In genomic region chr2:70044466-70044865, GRCm38 (mm10) we compare ENCODE assay signal across 18 mouse cellular contexts. TPM values are rescaled to one million over a fixed set of nuclear protein-coding genes. Genes with fewer than 3 reads are reported as not detected.
DNase-seq lines count a peak whose midpoint lies in the region; ATAC-seq and TF ChIP-seq lines count a peak whose summit lies in the region.
"Had no signal": no experiment of that assay in that cellular context is flagged by ENCODE, and none has a peak within 500 bp of the region (broad histone marks: within the 10 kb centered on the region; RNA-seq: fewer than 3 reads in every experiment).

No protein-coding gene starts in this region.

- H3K4me2 ChIP-seq in forebrain, embryonic 12.5 days: no peak overlapping the region
- no peak overlapping the region for H3K4me2 ChIP-seq in forebrain, embryonic 15.5 days (replicated peaks)
- H3K4me2 ChIP-seq in neural tube, embryonic 13.5 days: no peak overlapping the region
- no peak overlapping the region for H3K4me2 ChIP-seq in neural tube, embryonic 15.5 days
- no peak overlapping the region for H3K4me2 ChIP-seq in midbrain, embryonic 11.5 days
- H3K4me2 ChIP-seq: embryonic facial prominence, embryonic 13.5 days had no signal

- peaks cover 11% of the 10 kb centered on the region for H3K4me1 ChIP-seq in forebrain, embryonic 12.5 days
- no peaks in the 10 kb centered on the region for H3K4me1 ChIP-seq in forebrain, embryonic 15.5 days
- H3K4me1 ChIP-seq in neural tube, embryonic 13.5 days (replicated peaks): 0 out of 2 replicates have a peak, but pooled peaks cover 3% of the 10 kb centered on the region
- H3K4me1 ChIP-seq in neural tube, embryonic 15.5 days: 0 out of 2 replicates have a peak, but pooled peaks cover 5% of the 10 kb centered on the region
- H3K4me1 ChIP-seq in midbrain, embryonic 11.5 days (ENCODE audit: control insufficient read depth, insufficient read depth, low read length): no peaks in the 10 kb centered on the region

- no peak overlapping the region for H3K4me3 ChIP-seq in forebrain, embryonic 12.5 days (replicated peaks)
- H3K4me3 ChIP-seq in forebrain, embryonic 15.5 days: no peak overlapping the region
- no peak overlapping the region for H3K4me3 ChIP-seq in neural tube, embryonic 13.5 days
- no peak overlapping the region for H3K4me3 ChIP-seq in neural tube, embryonic 15.5 days (replicated peaks)
- H3K4me3 ChIP-seq in midbrain, embryonic 11.5 days (ENCODE audit: low read depth, low read length): no peak overlapping the region
- H3K4me3 ChIP-seq in left cerebral cortex, adult 2 months: no peak overlapping the region
- H3K4me3 ChIP-seq: embryonic facial prominence, embryonic 13.5 days had no signal

- no peaks in the 10 kb centered on the region for H3K36me3 ChIP-seq in forebrain, embryonic 12.5 days (replicated peaks)
- H3K36me3 ChIP-seq in forebrain, embryonic 15.5 days: no peaks in the 10 kb centered on the region
- H3K36me3 ChIP-seq in neural tube, embryonic 13.5 days: no peaks in the 10 kb centered on the region
- H3K36me3 ChIP-seq in neural tube, embryonic 15.5 days: no peaks in the 10 kb centered on the region
- no peaks in the 10 kb centered on the region for H3K36me3 ChIP-seq in midbrain, embryonic 11.5 days (ENCODE audit: control insufficient read depth, insufficient read depth, low read length)
- H3K36me3 ChIP-seq: embryonic facial prominence, embryonic 13.5 days had no signal

- peak; percentile 77 for ATAC-seq in forebrain, embryonic 12.5 days (ENCODE audit: low FRiP score)
- no peak for ATAC-seq in forebrain, embryonic 15.5 days (replicated peaks)
- ATAC-seq in neural tube, embryonic 13.5 days (ENCODE audit: low read depth): peak; percentile 71
- ATAC-seq in neural tube, embryonic 15.5 days (ENCODE audit: low FRiP score): no peak
- ATAC-seq in midbrain, embryonic 11.5 days (ENCODE audit: low FRiP score): peak; percentile 50; the same call in 1 of the 2 replicates

- TF ChIP-seq CTCF in left cerebral cortex, adult 2 months (IDR thresholded peaks at IDR 0.05): no peak

- no peaks in the 10 kb centered on the region for H3K9me3 ChIP-seq in forebrain, embryonic 12.5 days
- H3K9me3 ChIP-seq in forebrain, embryonic 15.5 days: no peaks in the 10 kb centered on the region
- H3K9me3 ChIP-seq in neural tube, embryonic 13.5 days: no peaks in the 10 kb centered on the region
- H3K9me3 ChIP-seq in neural tube, embryonic 15.5 days (replicated peaks): no peaks in the 10 kb centered on the region
- no peaks in the 10 kb centered on the region for H3K9me3 ChIP-seq in midbrain, embryonic 11.5 days (ENCODE audit: control insufficient read depth, low read length)
- H3K9me3 ChIP-seq: embryonic facial prominence, embryonic 13.5 days had no signal

- intact Hi-C loops in left cerebral cortex, adult 2 months (cut with DNase I): no loop called here

- H3K27ac ChIP-seq in forebrain, embryonic 12.5 days: 0 out of 2 replicates have a peak overlapping the region, but pooled peaks have one; percentile 9
- H3K27ac ChIP-seq in forebrain, embryonic 15.5 days (replicated peaks): no peak overlapping the region
- H3K27ac ChIP-seq in neural tube, embryonic 13.5 days (replicated peaks): no peak overlapping the region; the same call in 1 of the 2 replicates
- H3K27ac ChIP-seq in neural tube, embryonic 15.5 days (replicated peaks): no peak overlapping the region
- H3K27ac ChIP-seq in midbrain, embryonic 11.5 days (ENCODE audit: low read depth, low read length): no peak overlapping the region
- H3K27ac ChIP-seq in left cerebral cortex, adult 2 months: no peak overlapping the region
- H3K27ac ChIP-seq: embryonic facial prominence, embryonic 13.5 days; macrophage had no signal

- no peak for DNase-seq in midbrain, embryonic 11.5 days (ENCODE audit: low spot score, missing footprints)
- DNase-seq in MN1 (ENCODE audit: low spot score): no peak
- DNase-seq in urinary bladder, postnatal 36 days (ENCODE audit: low spot score in 2 of 2): no peak
- DNase-seq in left cerebral cortex, adult 2 months (ENCODE audit: extremely low spot score in 1 of 2, low spot score in 2 of 2): no peak
- DNase-seq: adrenal gland, adult 2 months; cerebellum, adult 18-20 months; heart, adult 11 months; kidney, postnatal 25 days; lung, adult 2 months; right cerebral cortex, postnatal 25 days; thymus, adult 18-20 months had no signal

- no peak overlapping the region for H3K9ac ChIP-seq in forebrain, embryonic 12.5 days
- H3K9ac ChIP-seq in forebrain, embryonic 15.5 days (replicated peaks): no peak overlapping the region
- H3K9ac ChIP-seq in neural tube, embryonic 13.5 days: no peak overlapping the region
- H3K9ac ChIP-seq in neural tube, embryonic 15.5 days (replicated peaks): no peak overlapping the region
- H3K9ac ChIP-seq in midbrain, embryonic 11.5 days (ENCODE audit: low read length): no peak overlapping the region
- H3K9ac ChIP-seq: embryonic facial prominence, embryonic 13.5 days had no signal

- 22% methylated on average over 6 of the region's 6 CpGs for WGBS in forebrain, embryonic 12.5 days
- 25% methylated on average over 6 of the region's 6 CpGs for whole genome bisulfite sequencing in forebrain, embryonic 15.5 days
- WGBS in neural tube, embryonic 13.5 days: 49% methylated on average over 6 of the region's 6 CpGs
- WGBS in neural tube, embryonic 15.5 days: 35% methylated on average over 6 of the region's 6 CpGs
- WGBS in midbrain, embryonic 11.5 days: 26% methylated on average over 6 of the region's 6 CpGs

- H3K27me3 ChIP-seq in forebrain, embryonic 12.5 days: no peaks in the 10 kb centered on the region
- no peaks in the 10 kb centered on the region for H3K27me3 ChIP-seq in forebrain, embryonic 15.5 days
- H3K27me3 ChIP-seq in neural tube, embryonic 13.5 days: no peaks in the 10 kb centered on the region
- H3K27me3 ChIP-seq in neural tube, embryonic 15.5 days (replicated peaks): no peaks in the 10 kb centered on the region
- H3K27me3 ChIP-seq in midbrain, embryonic 11.5 days (ENCODE audit: control insufficient read depth, insufficient read depth, low read length): no peaks in the 10 kb centered on the region
- H3K27me3 ChIP-seq: embryonic facial prominence, embryonic 13.5 days had no signal

RNA-seq across cellular contexts. Expression of gene Myo3b, which starts 5.5 kb away (rescaled TPM):
- 0.06 and 0.15 TPM in 2 replicates for polyA plus RNA-seq in forebrain, embryonic 12.5 days (2016; fragmentation: Nextera tagmentation; extraction: Ambion mirVana)
- polyA plus RNA-seq in forebrain, embryonic 15.5 days (2015; fragmentation: Nextera tagmentation; extraction: Ambion mirVana): 0.22 and 0.24 TPM in 2 replicates
- polyA plus RNA-seq in neural tube, embryonic 13.5 days (2015; fragmentation: Nextera tagmentation; extraction: Ambion mirVana): 0.04 and 0.10 TPM in 2 replicates
- polyA plus RNA-seq in neural tube, embryonic 15.5 days (2015; fragmentation: Nextera tagmentation; extraction: Ambion mirVana): 0.19 and 0.22 TPM in 2 replicates
- polyA plus RNA-seq in midbrain, embryonic 11.5 days (2014; fragmentation: Nextera tagmentation; extraction: Ambion mirVana): not detected in 2 replicates
- under 1 TPM; 0.61 to 0.72 TPM for total RNA-seq in left cerebral cortex, adult 2 months (2021)
- total RNA-seq: adrenal gland, adult 2 months; liver, adult 2 months had no signal
- polyA plus RNA-seq: embryonic facial prominence, embryonic 13.5 days; liver, adult 2 months; macrophage had no signal

Comparison
In these comparisons a context has a peak if more than half of its experiments do, and no peak if none do; other contexts are left out.
1. ATAC-seq: peak in forebrain, embryonic 12.5 days (single experiment), neural tube, embryonic 13.5 days (single experiment) and midbrain, embryonic 11.5 days (single experiment); none in forebrain, embryonic 15.5 days (single experiment) and neural tube, embryonic 15.5 days (single experiment).